Mouse (Mus musculus) embryonic fibroblast, embryonic 13.5 days (primary cell): ENCODE measurements around the gene Rapgef5.

Experiments
- CTCF ChIP-seq: IDR thresholded peaks from 2 replicates; pipeline ENCODE4 v1.5.1; 2011; ENCODE audit warnings: mild to moderate bottlenecking, control low read depth, low read length, moderate library complexity, borderline replicate concordance; ENCODE audit not compliant: insufficient read depth
- POLR2A ChIP-seq: IDR thresholded peaks from 2 replicates; pipeline ENCODE4 v1.6.1; 2011; ENCODE audit warnings: low read depth, mild to moderate bottlenecking, control low read depth, low read length, moderate library complexity

- TF ChIP-seq CTCF (no peak), POLR2A (no peak)
Measured at GRCm38 (mm10) chr12:117771156-117771555, 254.9 kb downstream of the Rapgef5 start.
